Mouse (Mus musculus): ENCODE data around the gene 1810009A15Rik. TPM values are rescaled to one million over a fixed set of nuclear protein-coding genes. Genes with fewer than 3 reads are reported as not detected.

1810009A15Rik gene
- polyA plus RNA-seq, 1 experiment from 2014 or later: 35.4 TPM

DNA sequence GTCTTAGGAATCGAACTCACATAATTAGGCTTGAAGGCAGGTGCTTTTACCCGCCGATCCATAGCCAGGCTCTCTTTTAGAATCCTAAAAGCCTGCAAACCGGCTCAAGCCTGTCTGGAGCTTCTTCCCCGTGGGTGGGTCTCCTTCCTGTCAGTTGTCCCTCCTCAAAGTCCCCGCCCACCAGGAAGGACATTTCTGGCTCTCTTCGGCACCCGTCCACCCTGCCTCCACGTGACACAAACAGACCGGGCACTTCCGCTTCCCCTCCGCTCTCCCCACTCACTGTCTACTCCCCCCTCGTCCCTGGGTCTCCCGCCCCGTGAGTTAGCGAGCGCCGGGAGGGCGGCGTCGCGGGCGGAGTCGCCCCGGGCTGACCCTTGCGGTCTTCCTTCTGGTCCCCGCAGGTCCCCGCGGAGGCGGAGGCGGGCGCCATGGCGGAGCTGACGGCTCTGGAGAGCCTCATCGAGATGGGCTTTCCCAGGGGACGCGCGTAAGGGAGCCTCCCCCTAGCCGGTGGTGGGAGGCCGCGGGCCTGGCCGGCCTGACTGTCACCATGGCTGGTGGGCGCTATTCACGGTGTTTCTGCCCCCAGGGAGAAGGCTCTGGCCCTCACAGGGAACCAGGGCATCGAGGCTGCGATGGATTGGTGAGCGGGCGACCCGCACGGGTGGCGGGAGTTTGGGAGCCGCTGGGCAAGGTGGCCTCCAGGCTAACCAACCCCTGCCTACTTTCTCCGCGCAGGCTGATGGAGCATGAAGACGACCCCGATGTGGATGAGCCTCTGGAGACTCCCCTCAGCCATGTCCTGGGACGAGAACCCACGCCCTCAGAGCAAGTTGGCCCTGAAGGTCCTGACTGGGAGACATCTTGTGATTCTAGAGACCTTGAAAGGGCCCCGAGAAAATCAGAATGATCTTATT lies 17.1 kb upstream of the 1810009A15Rik start, which contains the start of gene Ubxn1:
Ubxn1 (plus strand) TSS at position 230 of the 920 bp plus-strand sequence.
- peaks cover 6% of the 10 kb centered on the region; the same call in 1 of the 2 replicates for H3K36me3 ChIP-seq (ENCODE audit: control insufficient read depth, insufficient read depth, low read length)

DNA sequence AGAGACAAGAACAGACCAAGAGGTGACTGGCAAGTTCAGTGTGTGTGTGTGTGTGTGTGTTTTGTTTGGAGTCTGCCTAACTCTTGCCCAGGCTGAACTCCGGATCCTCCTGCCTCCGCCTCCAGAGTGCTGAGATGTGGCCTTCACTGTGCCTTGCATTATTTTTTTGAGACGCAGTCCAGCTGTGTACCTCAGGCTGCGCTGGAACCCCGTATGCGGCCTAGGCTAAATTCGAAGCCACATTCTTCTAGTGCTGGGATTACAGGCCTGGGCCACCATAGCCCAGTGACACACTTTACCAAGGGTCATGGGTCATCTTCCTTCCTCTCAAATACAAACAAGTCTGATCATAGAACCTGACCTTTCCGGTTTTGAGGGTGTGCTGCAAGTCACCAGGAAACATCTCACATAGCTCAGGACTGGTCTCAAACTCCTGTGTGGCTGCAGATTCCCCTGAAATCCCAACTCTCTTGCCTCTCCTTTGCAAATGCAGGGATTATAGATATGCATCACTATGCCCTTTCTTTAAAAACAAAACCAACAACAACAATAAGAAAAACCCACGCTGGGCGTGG lies 16.3 kb upstream of the 1810009A15Rik start:
- peak overlapping the region; percentile 88 for H3K4me3 ChIP-seq (ENCODE audit: low read depth, low read length)
- peak overlapping the region; percentile 97 for H3K9ac ChIP-seq (ENCODE audit: low read depth, low read length)
- peaks cover 12% of the 10 kb centered on the region for H3K4me1 ChIP-seq (ENCODE audit: control insufficient read depth, insufficient read depth, low read length)
- H3K9me3 ChIP-seq (replicated peaks; ENCODE audit: control insufficient read depth, low read length, poor library complexity, severe bottlenecking): no peaks in the 10 kb centered on the region
- ATAC-seq: 0 out of 2 replicates have a peak, but pooled peaks have one; percentile 9
- no peaks in the 10 kb centered on the region for H3K27me3 ChIP-seq (ENCODE audit: control insufficient read depth, insufficient read depth, low read depth, low read length)
- WGBS: 84% methylated on average over 10 of the region's 10 CpGs
- peaks cover 6% of the 10 kb centered on the region; the same call in 1 of the 2 replicates for H3K36me3 ChIP-seq (ENCODE audit: control insufficient read depth, insufficient read depth, low read length)
- H3K27ac ChIP-seq (ENCODE audit: low read length): no peak overlapping the region
- H3K4me2 ChIP-seq (ENCODE audit: low read length): peak overlapping the region; percentile 95

More for the DNA sequence above, 17.1 kb upstream of the 1810009A15Rik start, which contains the start of gene Ubxn1:
- peak within 1 kb of the TSS; percentile 88 for H3K4me3 ChIP-seq (ENCODE audit: low read depth, low read length)
- peak within 1 kb of the TSS; percentile 95 for H3K4me2 ChIP-seq (ENCODE audit: low read length)
- H3K27me3 ChIP-seq (ENCODE audit: control insufficient read depth, insufficient read depth, low read depth, low read length): no peaks in the 10 kb centered on the region
- no peaks in the 10 kb centered on the region for H3K9me3 ChIP-seq (replicated peaks; ENCODE audit: control insufficient read depth, low read length, poor library complexity, severe bottlenecking)
- peak; percentile 98 for ATAC-seq
- H3K4me1 ChIP-seq (ENCODE audit: control insufficient read depth, insufficient read depth, low read length): peaks cover 12% of the 10 kb centered on the region
- peak within 1 kb of the TSS; percentile 97 for H3K9ac ChIP-seq (ENCODE audit: low read depth, low read length)
- peak within 1 kb of the TSS; percentile 81 for H3K27ac ChIP-seq (ENCODE audit: low read length)
- 1% methylated on average over 54 of the region's 59 CpGs for WGBS

DNA sequence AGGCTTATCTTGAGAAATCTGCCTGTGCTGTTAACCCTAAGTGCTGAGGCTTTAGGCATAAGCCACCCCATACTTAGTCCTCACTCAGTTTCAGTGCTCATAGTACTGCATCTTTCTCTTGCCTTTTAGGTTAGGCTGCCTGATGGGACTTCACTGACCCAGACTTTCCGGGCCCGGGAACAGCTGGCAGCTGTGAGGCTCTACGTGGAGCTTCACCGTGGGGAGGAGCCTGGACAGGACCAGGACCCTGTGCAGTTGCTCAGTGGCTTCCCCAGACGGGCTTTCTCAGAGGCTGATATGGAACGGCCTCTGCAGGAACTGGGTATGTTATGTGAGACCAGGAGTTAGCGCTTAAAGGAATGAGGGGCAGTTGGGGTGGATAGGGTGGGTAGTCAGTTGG lies 13.6 kb upstream of the 1810009A15Rik start:
- Histone ChIP-seq H3K27ac (ENCODE audit: low read length) (no peak overlapping the region), H3K36me3 (ENCODE audit: control insufficient read depth, insufficient read depth, low read length) (peaks cover 6% of the 10 kb centered on the region; the same call in 1 of the 2 replicates), H3K4me3 (ENCODE audit: low read depth, low read length) (no peak overlapping the region), H3K9ac (ENCODE audit: low read depth, low read length) (no peak overlapping the region), H3K27me3 (ENCODE audit: control insufficient read depth, insufficient read depth, low read depth, low read length) (no peaks in the 10 kb centered on the region), H3K4me1 (ENCODE audit: control insufficient read depth, insufficient read depth, low read length) (peaks cover 20% of the 10 kb centered on the region), H3K4me2 (ENCODE audit: low read length) (no peak overlapping the region), H3K9me3 (replicated peaks; ENCODE audit: control insufficient read depth, low read length, poor library complexity, severe bottlenecking) (no peaks in the 10 kb centered on the region)
- WGBS: 95% methylated on average over 7 of the region's 7 CpGs
- ATAC-seq: no peak

DNA sequence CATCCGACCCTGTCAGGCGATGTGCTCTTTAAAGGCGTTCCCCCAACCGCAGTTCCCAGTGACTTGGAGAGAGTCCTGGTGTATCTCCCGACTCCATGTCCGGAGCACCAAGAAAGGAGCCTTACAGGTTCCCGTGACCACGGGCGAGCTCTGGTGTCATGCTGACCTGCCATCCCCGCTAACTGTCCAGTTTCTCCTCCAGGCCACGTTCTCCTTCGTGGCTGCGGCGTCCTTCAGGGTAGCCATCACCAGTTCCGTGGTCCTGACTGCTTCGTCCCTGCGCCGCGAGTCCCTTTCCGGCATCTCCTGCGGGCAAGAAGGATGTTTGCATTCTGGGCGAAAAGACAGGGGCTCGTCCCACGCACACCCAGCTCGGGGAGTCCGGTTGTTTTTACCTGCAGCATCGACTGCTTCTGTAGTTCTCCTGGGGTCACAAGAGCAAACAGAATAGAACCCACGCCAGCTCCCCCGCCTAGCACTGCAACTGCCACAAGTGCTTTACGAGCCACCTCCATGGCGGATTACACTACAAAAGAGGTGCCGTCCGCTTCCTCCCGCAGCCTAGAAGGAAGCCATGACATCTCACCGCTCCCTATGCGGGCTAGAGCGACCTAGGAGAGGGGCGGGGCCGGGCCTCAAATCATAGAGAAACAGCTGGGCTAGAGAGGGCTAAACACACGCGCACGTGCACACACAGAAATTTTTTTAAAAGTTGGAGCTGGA lies 8.2 kb upstream of the 1810009A15Rik start, which contains the start of gene Uqcc3:
Uqcc3 (minus strand) TSS at position 613 of the 723 bp plus-strand sequence.
- Histone ChIP-seq H3K4me3 (ENCODE audit: low read depth, low read length) (peak within 1 kb of the TSS; percentile 77), H3K4me1 (ENCODE audit: control insufficient read depth, insufficient read depth, low read length) (peaks cover 11% of the 10 kb centered on the region), H3K27me3 (ENCODE audit: control insufficient read depth, insufficient read depth, low read depth, low read length) (no peaks in the 10 kb centered on the region), H3K4me2 (ENCODE audit: low read length) (peak within 1 kb of the TSS; percentile 89), H3K27ac (ENCODE audit: low read length) (peak within 1 kb of the TSS; percentile 85), H3K36me3 (ENCODE audit: control insufficient read depth, insufficient read depth, low read length) (no peaks in the 10 kb centered on the region; the same call in 1 of the 2 replicates), H3K9me3 (replicated peaks; ENCODE audit: control insufficient read depth, low read length, poor library complexity, severe bottlenecking) (no peaks in the 10 kb centered on the region), H3K9ac (ENCODE audit: low read depth, low read length) (peak within 1 kb of the TSS; percentile 92)
- under 1% methylated on average over 42 of the region's 42 CpGs for WGBS
- peak; percentile 97 for ATAC-seq

DNA sequence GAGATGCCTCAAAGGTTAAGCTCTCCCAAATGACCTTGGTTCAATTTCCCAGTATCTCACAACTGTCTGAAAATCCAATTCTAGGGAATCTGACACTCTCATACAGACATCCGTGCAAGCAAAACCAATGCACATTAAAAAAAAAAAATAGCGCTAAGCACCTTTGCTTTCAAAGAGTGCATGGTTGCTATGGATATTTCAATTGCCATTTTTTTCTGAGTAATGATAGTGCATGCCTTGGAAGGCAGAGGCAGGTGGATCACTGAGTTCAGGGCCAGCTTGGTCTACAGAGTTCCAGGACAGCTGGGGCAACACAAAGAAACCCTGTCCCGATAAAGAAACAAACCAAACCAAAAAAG lies 7.6 kb upstream of the 1810009A15Rik start:
- Histone ChIP-seq H3K36me3 (ENCODE audit: control insufficient read depth, insufficient read depth, low read length) (no peaks in the 10 kb centered on the region; the same call in 1 of the 2 replicates), H3K27ac (ENCODE audit: low read length) (no peak overlapping the region), H3K4me3 (ENCODE audit: low read depth, low read length) (peak overlapping the region; percentile 77), H3K27me3 (ENCODE audit: control insufficient read depth, insufficient read depth, low read depth, low read length) (no peaks in the 10 kb centered on the region), H3K4me2 (ENCODE audit: low read length) (peak overlapping the region; percentile 89), H3K9me3 (replicated peaks; ENCODE audit: control insufficient read depth, low read length, poor library complexity, severe bottlenecking) (no peaks in the 10 kb centered on the region), H3K9ac (ENCODE audit: low read depth, low read length) (peak overlapping the region; percentile 92; the same call in 1 of the 2 replicates), H3K4me1 (ENCODE audit: control insufficient read depth, insufficient read depth, low read length) (peaks cover 11% of the 10 kb centered on the region)
- WGBS: 10% methylated on average over 3 of the region's 3 CpGs
- no peak for ATAC-seq

DNA sequence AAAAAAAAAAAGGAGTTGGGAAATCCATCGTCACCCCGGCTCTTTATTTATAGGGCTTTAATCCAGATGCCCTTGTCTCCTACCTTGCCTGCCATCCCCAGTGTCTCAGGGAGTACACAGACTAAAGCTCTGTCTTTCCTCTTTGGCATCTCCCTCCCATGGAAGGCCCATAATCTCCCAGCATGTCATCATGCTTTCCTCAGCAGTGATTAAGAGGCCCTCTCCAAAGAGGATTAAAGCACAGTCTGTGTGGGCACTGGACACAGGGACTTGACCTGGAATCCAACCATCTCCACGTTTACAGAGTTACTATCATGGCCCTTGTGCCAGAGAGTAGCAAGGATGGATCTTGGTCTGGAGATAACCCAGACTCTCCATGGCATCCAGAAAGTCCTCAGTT lies 5.0 kb upstream of the 1810009A15Rik start, which contains the start of the genes Lbhd1 and Gm49403:
Lbhd1 (plus strand) TSS at position 117 of the 400 bp plus-strand sequence.
Gm49403 (plus strand) TSS at position 315 of the 400 bp plus-strand sequence.
- WGBS: 54% methylated on average over 3 of the region's 3 CpGs
- H3K4me3 ChIP-seq (ENCODE audit: low read depth, low read length): no peak within 1 kb of the TSS
- ATAC-seq: no peak

DNA sequence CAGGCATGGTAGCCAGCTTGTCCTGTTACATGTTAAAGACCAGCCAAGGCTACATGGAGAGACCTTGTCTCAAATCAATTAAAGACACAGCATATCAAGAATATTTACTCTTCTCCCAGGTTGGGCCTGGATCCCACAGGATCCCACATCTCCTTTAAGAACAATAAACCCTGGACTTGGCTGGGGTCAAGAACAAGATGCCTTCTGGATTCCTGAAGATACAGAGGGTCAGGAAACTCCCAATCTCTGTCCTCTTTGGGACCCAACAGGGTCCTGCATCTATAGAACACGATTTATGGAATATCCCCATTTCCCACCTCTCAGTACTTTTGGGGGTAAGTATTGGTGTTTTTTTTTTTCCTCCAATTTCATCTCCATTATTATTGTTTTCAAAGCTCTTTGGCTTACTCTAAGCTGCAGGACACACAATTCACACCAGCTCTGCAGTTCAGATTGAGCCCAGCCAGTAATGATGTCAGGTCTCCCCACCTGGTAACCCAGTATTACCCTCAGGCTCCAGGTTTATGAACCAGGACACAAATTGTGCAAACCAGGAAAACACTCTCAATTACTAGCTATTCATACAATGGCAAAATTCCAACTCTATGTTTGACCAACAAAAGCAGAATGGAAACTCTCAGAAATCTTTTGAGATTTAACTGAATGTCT lies 1.6 kb upstream of the 1810009A15Rik start:
- no peaks in the 10 kb centered on the region for H3K36me3 ChIP-seq (ENCODE audit: control insufficient read depth, insufficient read depth, low read length)
- H3K4me3 ChIP-seq (ENCODE audit: low read depth, low read length): no peak overlapping the region
- no peak for ATAC-seq
- H3K4me2 ChIP-seq (ENCODE audit: low read length): no peak overlapping the region
- no peaks in the 10 kb centered on the region for H3K27me3 ChIP-seq (ENCODE audit: control insufficient read depth, insufficient read depth, low read depth, low read length)
- H3K27ac ChIP-seq (ENCODE audit: low read length): no peak overlapping the region
- H3K4me1 ChIP-seq (ENCODE audit: control insufficient read depth, insufficient read depth, low read length): peaks cover 19% of the 10 kb centered on the region
- WGBS: 39% methylated on average over 1 of the region's 1 CpGs
- H3K9ac ChIP-seq (ENCODE audit: low read depth, low read length): peak overlapping the region; percentile 70; the same call in 1 of the 2 replicates
- no peaks in the 10 kb centered on the region for H3K9me3 ChIP-seq (replicated peaks; ENCODE audit: control insufficient read depth, low read length, poor library complexity, severe bottlenecking)

More for the DNA sequence above, 5.0 kb upstream of the 1810009A15Rik start, which contains the start of the genes Lbhd1 and Gm49403:
- Histone ChIP-seq H3K9me3 (replicated peaks; ENCODE audit: control insufficient read depth, low read length, poor library complexity, severe bottlenecking) (no peaks in the 10 kb centered on the region), H3K27ac (ENCODE audit: low read length) (no peak within 1 kb of the TSS), H3K9ac (ENCODE audit: low read depth, low read length) (no peak within 1 kb of the TSS), H3K27me3 (ENCODE audit: control insufficient read depth, insufficient read depth, low read depth, low read length) (no peaks in the 10 kb centered on the region), H3K36me3 (ENCODE audit: control insufficient read depth, insufficient read depth, low read length) (no peaks in the 10 kb centered on the region), H3K4me1 (ENCODE audit: control insufficient read depth, insufficient read depth, low read length) (peaks cover 23% of the 10 kb centered on the region), H3K4me2 (ENCODE audit: low read length) (no peak within 1 kb of the TSS)
